Mouse (Mus musculus): Measurements from ENCODE around the gene Olfr1354. TPM values are rescaled to one million over a fixed set of nuclear protein-coding genes. Genes with fewer than 3 reads are reported as not detected.
"Not testable (repeated sequence)": the region's sequence is repeated elsewhere in the genome, so short reads cannot be mapped to it uniquely, and the experiment has no call there.

Gene Olfr1354
- polyA plus RNA-seq (2012; rRNA removed): not detected in 2 replicates

DNA sequence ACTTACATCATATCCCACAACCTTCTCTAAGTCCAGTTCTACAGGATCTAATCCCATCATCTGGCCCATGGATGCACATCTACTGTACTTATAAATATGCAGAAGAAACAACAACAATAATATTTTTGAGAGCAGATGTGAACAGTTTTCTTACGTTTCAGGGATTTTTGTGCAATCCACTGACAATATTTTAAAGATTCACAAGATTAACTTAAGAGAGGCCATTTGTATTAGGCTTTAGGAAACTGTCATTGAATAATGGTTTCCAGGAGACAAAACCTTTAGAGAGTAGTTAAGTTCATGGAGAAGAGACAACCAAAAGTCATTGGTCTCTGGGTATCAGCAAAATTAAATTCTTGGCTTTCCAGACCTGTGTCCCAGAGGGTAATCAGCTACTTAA lies at the start of gene Olfr1354:
TSS of gene Olfr1354 (plus strand) at position 301 of the 400 bp plus-strand sequence.
- H3K36me3 ChIP-seq (ENCODE audit: control insufficient read depth, insufficient read depth, low read length); H3K4me3 ChIP-seq (ENCODE audit: control insufficient read depth, insufficient read depth, low read length); H3K4me1 ChIP-seq (replicated peaks; ENCODE audit: control insufficient read depth, insufficient read depth, low read length); H3K27ac ChIP-seq (ENCODE audit: control insufficient read depth, insufficient read depth, low read length); H3K27me3 ChIP-seq (ENCODE audit: control insufficient read depth, insufficient read depth, low read length); DNase-seq: not testable (repeated sequence)
- 85% methylated on average over 1 of the region's 1 CpGs for WGBS

DNA sequence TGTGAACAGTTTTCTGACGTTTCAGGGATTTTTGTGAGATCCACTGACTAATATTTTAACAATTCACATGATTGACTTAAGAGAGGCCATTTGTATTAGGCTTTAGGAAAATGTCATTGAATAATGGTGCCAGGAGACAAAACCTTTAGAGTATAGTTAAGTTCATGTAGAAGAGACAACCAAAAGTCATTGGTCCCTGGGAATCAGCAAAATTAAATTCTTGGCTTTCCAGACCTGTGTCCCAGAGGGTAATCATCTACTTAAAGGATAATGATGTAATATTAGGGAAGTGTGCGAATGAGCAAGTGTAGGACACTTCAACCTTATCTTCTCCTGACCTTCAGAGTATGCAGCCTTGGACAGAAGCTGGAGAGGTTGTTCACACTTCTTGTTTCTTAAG lies 37.7 kb upstream of the Olfr1354 start, which contains the start of gene Olfr1355:
TSS of gene Olfr1355 (plus strand) at position 301 of the 400 bp plus-strand sequence.
- 82% methylated on average over 2 of the region's 2 CpGs for WGBS
- H3K36me3 ChIP-seq (ENCODE audit: control insufficient read depth, insufficient read depth, low read length): no peaks in the 10 kb centered on the region
- no peak within 1 kb of the TSS for H3K27ac ChIP-seq (ENCODE audit: control insufficient read depth, insufficient read depth, low read length)
- no peak for DNase-seq
- H3K4me1 ChIP-seq (replicated peaks; ENCODE audit: control insufficient read depth, insufficient read depth, low read length): no peaks in the 10 kb centered on the region
- H3K4me3 ChIP-seq (ENCODE audit: control insufficient read depth, insufficient read depth, low read length): no peak within 1 kb of the TSS
- H3K27me3 ChIP-seq (ENCODE audit: control insufficient read depth, insufficient read depth, low read length): no peaks in the 10 kb centered on the region
- TF ChIP-seq POLR2A (IDR thresholded peaks at IDR 0.05; ENCODE audit: control insufficient read depth, extremely low read depth, insufficient read depth, low read length, poor library complexity) (no peak), CTCF (IDR thresholded peaks at IDR 0.05; ENCODE audit: borderline replicate concordance, control insufficient read depth, extremely low read depth, insufficient read depth, low read length, poor library complexity) (no peak)

GRCm38 (mm10) chr10:78950336-78950735 lies 37.4 kb downstream of the Olfr1354 start, which contains the start of gene Olfr8:
Olfr8 (plus strand) TSS chr10:78950636.
- 88% methylated on average over 1 of the region's 1 CpGs for WGBS
- DNase-seq; H3K27me3 ChIP-seq (ENCODE audit: control insufficient read depth, insufficient read depth, low read length); H3K27ac ChIP-seq (ENCODE audit: control insufficient read depth, insufficient read depth, low read length); H3K4me1 ChIP-seq (replicated peaks; ENCODE audit: control insufficient read depth, insufficient read depth, low read length); H3K36me3 ChIP-seq (ENCODE audit: control insufficient read depth, insufficient read depth, low read length); H3K4me3 ChIP-seq (ENCODE audit: control insufficient read depth, insufficient read depth, low read length): not testable (repeated sequence)

DNA sequence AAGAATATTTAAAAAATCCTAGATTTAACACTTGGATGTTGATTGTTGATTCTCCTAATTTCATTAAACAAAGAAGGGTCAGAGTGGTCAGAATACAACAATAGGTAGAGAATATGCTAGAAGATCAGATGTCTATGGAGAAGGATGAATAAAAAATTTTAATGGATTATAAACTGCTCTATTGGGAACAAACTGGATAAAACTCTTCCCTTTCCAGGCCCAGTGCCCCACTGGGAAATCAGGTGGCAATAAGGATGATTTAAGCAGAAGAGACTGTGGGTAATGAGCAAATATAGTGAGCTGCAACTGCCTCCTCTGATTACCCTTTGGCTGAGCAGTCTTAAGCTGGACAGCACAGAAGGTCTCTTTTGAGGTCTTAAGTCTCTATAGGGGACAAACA lies 50.0 kb downstream of the Olfr1354 start, which contains the start of gene Olfr1353:
TSS of gene Olfr1353 (plus strand) at position 301 of the 400 bp plus-strand sequence.
- not testable (repeated sequence) for DNase-seq; H3K36me3 ChIP-seq (ENCODE audit: control insufficient read depth, insufficient read depth, low read length); H3K4me3 ChIP-seq (ENCODE audit: control insufficient read depth, insufficient read depth, low read length); H3K27me3 ChIP-seq (ENCODE audit: control insufficient read depth, insufficient read depth, low read length); H3K27ac ChIP-seq (ENCODE audit: control insufficient read depth, insufficient read depth, low read length); H3K4me1 ChIP-seq (replicated peaks; ENCODE audit: control insufficient read depth, insufficient read depth, low read length)

Other genes starting within 250 kb of the Olfr1354 start
- 0.06 and 0.24 TPM in 2 replicates for gene Casp14, start 194.9 kb upstream of the Olfr1354 start, polyA plus RNA-seq (2012; rRNA removed)
- 0.13 TPM in 1 of 2 replicates, not detected in the other for gene Ccdc105, start 160.1 kb upstream of the Olfr1354 start, polyA plus RNA-seq (2012; rRNA removed)
- not detected in 2 replicates for gene Slc1a6, start 132.7 kb upstream of the Olfr1354 start, polyA plus RNA-seq (2012; rRNA removed)
- gene Olfr1356, start 61.0 kb upstream of the Olfr1354 start, polyA plus RNA-seq (2012; rRNA removed): not detected in 2 replicates
- gene Olfr1355, start 37.6 kb upstream of the Olfr1354 start, polyA plus RNA-seq (2012; rRNA removed): not detected in 2 replicates
- not detected in 2 replicates for gene Olfr8, start 37.5 kb downstream of the Olfr1354 start, polyA plus RNA-seq (2012; rRNA removed)
- not detected in 2 replicates for gene Olfr1353, start 50.1 kb downstream of the Olfr1354 start, polyA plus RNA-seq (2012; rRNA removed)
- gene Olfr1352, start 67.9 kb downstream of the Olfr1354 start, polyA plus RNA-seq (2012; rRNA removed): not detected in 2 replicates
- not detected in 2 replicates for gene Olfr1351, start 99.3 kb downstream of the Olfr1354 start, polyA plus RNA-seq (2012; rRNA removed)
- gene Olfr57, start 115.6 kb downstream of the Olfr1354 start, polyA plus RNA-seq (2012; rRNA removed): not detected in 2 replicates
- gene 2610008E11Rik, start 184.4 kb downstream of the Olfr1354 start, polyA plus RNA-seq (2012; rRNA removed): 2.0 and 2.5 TPM in 2 replicates
- gene Vmn2r80, start 235.6 kb downstream of the Olfr1354 start, polyA plus RNA-seq (2012; rRNA removed): not detected in 2 replicates